Mouse (Mus musculus) T-helper 17 cell (primary cell): ENCODE results near the gene 4930507D05Rik.

Experiments used
- in situ Hi-C, 2 experiments: fragments of 300-600 bp; cut with MboI, MseI; formaldehyde crosslinking; loops; 1 replicate in 1 of 2; 2 replicates in 1 of 2; pipeline ENCODE4 v1.15.1; 2025; ENCODE audit warnings: high pct_unique_total_duplicates in 2 of 2

4930507D05Rik gene

GRCm38 (mm10) chr10:62474944-62475343, 25.7 kb downstream of the 4930507D05Rik start:
- in situ Hi-C loops = no loop called here

- in situ Hi-C loops = no loop called here
These were observed 27.7 kb downstream of the 4930507D05Rik start for GRCm38 (mm10) chr10:62476980-62477379.

GRCm38 (mm10) chr10:62481108-62481852, 32.0 kb downstream of the 4930507D05Rik start:
- in situ Hi-C loops = no loop called here

GRCm38 (mm10) chr10:62485878-62486582, 36.7 kb downstream of the 4930507D05Rik start:
- in situ Hi-C loops = loop anchor here (5.0 kb wide), 1 partner anchor 34 kb away; no protein-coding TSS in a partner anchor

- in situ Hi-C loops = loop anchor here (5.0 kb wide), 1 partner anchor 35 kb away; no protein-coding TSS in a partner anchor
These were observed 37.5 kb downstream of the 4930507D05Rik start, which contains the start of gene Vps26a for GRCm38 (mm10) chr10:62486618-62487415. Gene Vps26a, minus strand, starts transcription at chr10:62486805.

GRCm38 (mm10) chr10:62488266-62488665, 39.0 kb downstream of the 4930507D05Rik start:
- in situ Hi-C loops = loop anchor here (5.0 kb wide), 1 partner anchor 36 kb away; no protein-coding TSS in a partner anchor

GRCm38 (mm10) chr10:62491681-62492080, 42.4 kb downstream of the 4930507D05Rik start:
- in situ Hi-C loops = loop anchor here in 1 of 2 experiments (10.0 kb wide), 1 partner anchor 283 kb away; no protein-coding TSS in a partner anchor

GRCm38 (mm10) chr10:62500088-62500915, 51.0 kb downstream of the 4930507D05Rik start:
- in situ Hi-C loops = no loop called here
